Mouse (Mus musculus) adrenal gland, postnatal 4 days (tissue): ENCODE measurements at regions not wholly inside any gene's neighbourhood (a gene's known extent, or its start where the extent isn't known, plus 50 kb on each side); places are given as distances from the start of the nearest gene placed in this dataset.

Experiments used
- DNase-seq, 2 experiments: peaks; one replicate each; pipeline ENCODE4 v3.0.0; 2021 to 2022; ENCODE audit warnings: low spot score in 2 of 2, mixed read lengths in 2 of 2

- DNase-seq = no peak
Observed at GRCm38 (mm10) chr14:102883344-102884122, 98.9 kb downstream of the Kctd12 start.

GRCm38 (mm10) chr14:102882281-102882680, 100.2 kb downstream of the Kctd12 start:
- DNase-seq = no peak

DNA sequence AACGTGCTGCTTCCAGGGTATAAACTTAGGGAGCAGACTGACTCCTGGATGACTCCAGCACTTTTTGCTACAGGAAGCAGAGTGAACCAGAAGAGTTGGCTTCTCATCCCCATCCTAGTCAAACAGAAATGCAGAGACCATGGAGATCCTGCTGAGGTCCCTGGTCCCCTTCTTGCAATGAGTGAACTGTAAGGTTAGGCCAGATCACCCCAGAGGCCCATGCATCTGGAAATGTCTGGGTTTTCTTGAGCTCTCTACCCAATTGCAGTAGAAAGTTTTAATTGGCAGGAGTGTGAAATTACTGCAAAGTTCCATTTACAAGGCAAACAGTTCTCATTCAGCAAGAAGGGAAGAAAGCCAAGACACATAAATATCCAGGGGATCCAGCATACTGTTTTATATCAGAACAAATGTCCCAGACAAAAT, 101.8 kb downstream of the Kctd12 start:
- no peak for DNase-seq

- no peak for DNase-seq
Observed at GRCm38 (mm10) chr14:102878572-102878971, 103.9 kb downstream of the Kctd12 start.

DNA sequence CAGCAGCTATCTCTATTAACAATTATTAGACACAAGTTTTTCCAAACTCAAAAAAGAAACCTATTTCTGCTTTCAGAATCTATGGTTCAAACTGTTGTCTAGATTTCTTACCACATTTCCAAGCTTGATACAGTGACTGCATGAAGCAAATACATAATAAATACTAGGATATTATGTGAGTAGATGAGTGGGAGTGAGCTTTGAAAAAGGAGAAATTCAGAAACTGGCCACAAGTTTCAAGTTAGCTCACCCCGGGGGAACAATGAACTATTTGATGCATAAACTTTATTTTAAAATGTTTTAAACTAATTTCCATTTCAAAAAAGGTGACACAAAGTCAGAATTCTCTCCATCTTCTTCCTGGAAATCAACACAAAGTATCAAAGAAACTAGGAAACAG, 114.3 kb downstream of the Kctd12 start:
- DNase-seq = no peak

DNA sequence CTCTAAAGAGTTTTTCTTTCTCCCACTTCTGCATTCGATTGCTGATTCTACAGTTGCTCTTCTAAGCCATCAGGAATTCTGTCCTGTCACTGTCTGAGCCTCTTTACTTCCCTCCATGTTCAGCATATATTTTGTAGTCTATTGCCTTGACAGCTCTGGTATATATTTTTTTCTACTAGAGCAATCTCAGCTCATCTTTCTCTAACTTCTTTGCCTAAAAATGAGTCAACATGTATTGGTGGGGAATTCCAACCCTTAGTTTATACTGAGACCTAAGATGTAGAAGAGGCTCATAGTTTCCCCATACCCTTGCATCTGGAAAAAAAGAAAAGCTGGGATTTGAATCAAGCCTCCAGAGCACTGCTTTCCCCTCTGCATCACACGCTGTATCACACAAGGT, 114.7 kb downstream of the Kctd12 start:
- DNase-seq = no peak

GRCm38 (mm10) chr14:102866511-102866910, 115.9 kb downstream of the Kctd12 start:
- no peak for DNase-seq

DNA sequence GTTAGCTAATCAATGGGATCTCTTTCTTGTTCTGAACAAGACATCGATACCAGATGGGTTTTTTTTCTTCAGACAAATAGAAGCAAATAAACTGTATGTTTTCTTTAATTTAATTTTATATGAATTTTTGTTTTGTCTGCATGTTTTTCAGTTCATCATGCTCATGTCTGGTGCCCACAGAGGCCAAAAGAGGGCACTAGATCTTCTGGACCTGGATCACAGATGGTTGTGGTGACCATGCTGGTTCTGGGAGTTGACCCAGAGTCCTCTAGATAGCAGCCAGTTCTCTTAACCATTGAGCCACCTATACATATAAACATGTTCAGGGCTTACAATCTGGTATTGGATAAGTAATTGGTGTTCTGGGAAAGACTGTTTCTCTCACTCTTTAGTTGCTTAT, 120.7 kb downstream of the Kctd12 start:
- DNase-seq = no peak

- DNase-seq = no peak
Observed at GRCm38 (mm10) chr14:102859361-102859871, 123.0 kb downstream of the Kctd12 start.

GRCm38 (mm10) chr14:102855264-102855840, 127.1 kb downstream of the Kctd12 start:
- no peak for DNase-seq

GRCm38 (mm10) chr14:102843700-102844099, 138.7 kb downstream of the Kctd12 start:
- DNase-seq = no peak

- DNase-seq = no peak
Observed at GRCm38 (mm10) chr14:102837602-102838001, 144.8 kb downstream of the Kctd12 start.

- no peak for DNase-seq
Observed at GRCm38 (mm10) chr14:102835118-102835769, 147.2 kb downstream of the Kctd12 start.

- no peak for DNase-seq
Observed at GRCm38 (mm10) chr14:102828442-102828841, 154.0 kb downstream of the Kctd12 start.

DNA sequence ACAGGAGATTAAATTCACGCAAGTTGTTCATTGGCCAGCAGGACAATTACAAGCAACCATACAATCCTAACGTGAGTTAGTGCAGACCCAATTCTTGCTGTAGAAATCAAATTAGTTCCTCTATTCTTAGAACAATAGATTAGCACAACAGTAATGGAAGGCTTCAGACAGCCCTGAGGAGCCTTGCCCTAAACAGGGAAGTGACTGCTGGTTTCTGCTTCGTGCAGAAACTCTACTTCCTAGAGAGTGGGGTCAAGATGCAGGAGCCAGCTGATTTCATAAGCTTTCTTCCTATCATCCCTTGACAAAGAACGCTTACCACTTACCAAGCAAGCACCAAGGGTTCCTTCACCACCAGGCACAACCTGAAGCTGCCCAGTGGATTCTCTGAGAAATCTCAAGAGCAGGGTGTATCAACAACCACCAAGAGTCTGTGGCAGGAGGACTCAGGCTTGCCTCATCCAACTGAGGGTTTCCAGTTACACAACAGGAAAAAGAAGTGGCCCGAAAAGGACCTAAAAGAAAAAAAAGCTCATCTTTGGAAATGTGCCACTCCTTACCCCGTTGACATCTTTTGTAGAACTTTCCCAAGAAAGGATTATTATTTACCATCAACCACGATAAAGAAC, 154.6 kb downstream of the Kctd12 start:
- DNase-seq = no peak

DNA sequence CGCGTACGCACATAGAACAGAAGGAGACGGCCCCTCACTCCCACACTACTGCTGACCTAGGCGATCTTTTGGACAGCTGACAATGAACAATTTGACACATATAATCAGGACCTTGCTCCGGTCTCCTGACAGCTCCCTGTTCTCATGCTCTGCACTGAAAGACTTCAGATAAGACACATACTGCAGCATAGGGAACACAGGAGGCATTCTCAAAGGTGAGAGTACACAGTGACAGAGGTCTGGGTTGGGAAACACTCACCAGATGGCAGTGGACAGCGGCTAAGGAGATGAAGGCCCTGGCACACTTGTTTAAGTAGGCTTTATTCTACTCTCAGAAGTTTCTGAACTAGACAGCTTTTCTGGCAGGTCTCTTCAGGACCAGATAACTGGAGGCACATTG, 156.9 kb downstream of the Kctd12 start:
- DNase-seq = no peak

- no peak for DNase-seq
Observed at GRCm38 (mm10) chr14:102820663-102821062, 161.8 kb downstream of the Kctd12 start.

GRCm38 (mm10) chr14:102811678-102812081, 170.8 kb downstream of the Kctd12 start:
- no peak for DNase-seq

- DNase-seq = no peak
Observed at GRCm38 (mm10) chr14:102811022-102811421, 171.4 kb downstream of the Kctd12 start.

DNA sequence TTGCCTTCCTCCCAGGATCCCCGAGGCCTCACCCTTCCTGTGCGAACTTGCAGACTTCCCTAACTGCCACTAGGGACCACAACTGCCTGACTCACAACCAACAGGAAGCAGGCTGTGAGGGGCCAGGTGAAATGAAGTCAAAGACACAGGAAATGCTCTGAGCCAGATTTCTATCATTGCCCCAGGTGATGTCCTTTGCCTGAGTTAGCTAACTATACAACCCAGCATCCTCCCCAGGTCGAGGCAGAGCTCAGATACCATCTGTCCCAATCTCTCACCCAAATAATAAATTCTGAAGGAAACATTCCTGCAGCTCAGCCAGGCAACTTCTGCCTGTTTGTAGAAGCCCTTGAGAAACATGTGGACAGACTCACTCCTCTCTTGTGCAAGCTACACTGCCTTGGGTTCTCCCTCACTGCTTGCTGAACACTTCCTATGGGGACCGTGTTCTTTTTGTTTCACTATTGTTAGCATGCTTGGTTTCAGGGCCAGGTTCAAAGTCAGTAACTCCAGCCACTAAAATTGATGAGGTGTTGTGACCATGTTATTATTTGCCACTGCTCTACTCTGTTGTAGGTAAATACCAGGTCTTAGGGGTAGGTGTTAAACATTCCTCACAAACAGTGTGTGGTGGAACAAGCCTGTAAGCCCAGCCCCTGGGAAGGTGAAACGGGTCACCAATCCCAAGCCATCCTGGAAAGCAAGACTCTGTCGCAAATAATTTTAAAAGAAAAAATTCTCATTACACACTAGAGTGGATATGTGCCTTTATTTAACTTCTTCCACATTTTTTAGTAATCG, 172.1 kb downstream of the Kctd12 start:
- no peak for DNase-seq
